Mouse (Mus musculus) intestine, postnatal 0 days (tissue): ENCODE data around the gene Gm17067. TPM values are rescaled to one million over a fixed set of nuclear protein-coding genes. Genes with fewer than 3 reads are reported as not detected.
"Not testable (repeated sequence)": the region's sequence is repeated elsewhere in the genome, so short reads cannot be mapped to it uniquely, and the experiment has no call there.

Source experiments
- ATAC-seq: fragments of 200-750 bp; cut with Nextera tagmentation; 2 replicates; pipeline ENCODE4 v1.8.0; 2017; ENCODE audit warnings: mild to moderate bottlenecking, moderate TSS enrichment, moderate library complexity
- H3K27ac ChIP-seq: fragments of 300-500 bp; sonication (generic); 2 replicates; pipeline ENCODE4 v1.5.1; 2014; ENCODE audit warnings: mild to moderate bottlenecking, low read depth, low read length, moderate library complexity
- H3K27me3 ChIP-seq: fragments of 300-500 bp; sonication (generic); replicated peaks from 2 replicates; pipeline ENCODE4 v1.6.1; 2014; ENCODE audit warnings: low read length, mixed read lengths; ENCODE audit not compliant: control insufficient read depth, insufficient read depth
- H3K36me3 ChIP-seq: fragments of 300-500 bp; sonication (generic); 2 replicates; pipeline ENCODE4 v1.6.1; 2014; ENCODE audit warnings: mild to moderate bottlenecking, moderate library complexity; ENCODE audit not compliant: control insufficient read depth, insufficient read depth
- H3K4me1 ChIP-seq: fragments of 300-500 bp; sonication (generic); replicated peaks from 2 replicates; pipeline ENCODE4 v1.6.1; 2014; ENCODE audit warnings: antibody characterized with exemption, low read length, mixed read lengths; ENCODE audit not compliant: control insufficient read depth, insufficient read depth
- H3K4me2 ChIP-seq: fragments of 300-500 bp; sonication (generic); replicated peaks from 2 replicates; pipeline ENCODE4 v1.6.1; 2014; ENCODE audit warnings: low read depth, mild to moderate bottlenecking, moderate library complexity
- H3K4me3 ChIP-seq: fragments of 300-500 bp; sonication (generic); 2 replicates; pipeline ENCODE4 v1.5.1; 2014; ENCODE audit warnings: low read depth, low read length
- H3K9ac ChIP-seq: fragments of 300-500 bp; sonication (generic); 2 replicates; pipeline ENCODE4 v1.6.1; 2014; ENCODE audit warnings: mild to moderate bottlenecking, low read depth, low read length
- H3K9me3 ChIP-seq: fragments of 300-500 bp; sonication (generic); 2 replicates; pipeline ENCODE4 v1.6.1; 2016; ENCODE audit warnings: mixed run types; ENCODE audit not compliant: control insufficient read depth
- CTCF ChIP-seq: sonication (generic); IDR thresholded peaks from 2 replicates; pipeline ENCODE4 v1.5.1; 2016; ENCODE audit warnings: low read depth, mild to moderate bottlenecking, control low read depth, antibody characterized with exemption, moderate library complexity
- WGBS: fragments of 180-500 bp; shearing (Covaris S2); extraction: QIAGEN DNeasy Blood & Tissue Kit; methylation state at CpG from one replicate; pipeline ENCODE4 v1.1.7; 2014; 5-methylcytosine and 5-hydroxymethylcytosine counted together
- polyA plus RNA-seq: library from polyadenylated mRNA; unstranded; fragments of >200 nt; fragmentation: Nextera tagmentation; extraction: Ambion mirVana; gene quantifications from 2 replicates; pipeline ENCODE4 v1.2.1, GENCODE M21; 2015

Gene Gm17067
- polyA plus RNA-seq, 1 experiment from 2014 or later, result not detected

DNA sequence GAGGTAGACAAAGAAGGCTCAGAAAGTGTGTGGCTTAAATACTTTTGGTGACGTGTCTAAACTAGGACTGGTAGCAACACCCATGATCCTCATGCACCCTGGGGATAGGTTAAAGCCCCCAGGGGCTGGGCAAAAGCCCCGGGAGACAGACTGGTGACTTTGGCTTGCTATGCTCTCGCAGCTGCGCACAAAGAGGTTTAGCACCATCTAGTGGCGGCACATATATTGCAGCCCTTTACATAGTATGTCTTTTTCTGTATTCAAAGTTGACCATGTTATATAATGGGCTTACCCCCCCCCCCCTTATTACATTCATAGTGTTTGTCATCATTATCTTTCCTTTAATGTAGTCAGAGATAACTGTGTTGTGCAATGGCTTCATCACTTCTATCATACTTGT is 66.7 kb downstream of the Gm17067 start:
- ATAC-seq, H3K27me3 ChIP-seq, H3K4me3 ChIP-seq, H3K4me1 ChIP-seq, H3K27ac ChIP-seq, H3K9me3 ChIP-seq, H3K4me2 ChIP-seq, H3K36me3 ChIP-seq, H3K9ac ChIP-seq: not testable (repeated sequence)
- 77% methylated on average over 4 of the region's 5 CpGs for WGBS
- peak; percentile 30 for TF ChIP-seq CTCF

Other genes starting within 250 kb of the Gm17067 start
- gene Zfp141, start 221.3 kb downstream of the Gm17067 start, polyA plus RNA-seq, result 1.8 and 2.4 TPM in 2 replicates
- not detected in 2 replicates for gene Gm21028, start 148.4 kb downstream of the Gm17067 start, polyA plus RNA-seq
- 0.42 and 0.55 TPM in 2 replicates for gene Zfp977, start 134.5 kb downstream of the Gm17067 start, polyA plus RNA-seq
- gene Zfp976, start 84.4 kb downstream of the Gm17067 start, polyA plus RNA-seq, result 0.84 and 0.94 TPM in 2 replicates
- 2.4 and 2.5 TPM in 2 replicates for gene Zfp975, start 34.3 kb downstream of the Gm17067 start, polyA plus RNA-seq
- gene Vmn2r62, start 66.5 kb upstream of the Gm17067 start, polyA plus RNA-seq, result not detected in 2 replicates
- not detected in 2 replicates for gene Gm2381, start 140.2 kb upstream of the Gm17067 start, polyA plus RNA-seq
- not detected in 2 replicates for gene Vmn2r63, start 206.8 kb upstream of the Gm17067 start, polyA plus RNA-seq